Mouse (Mus musculus) erythroblast, embryonic 14.5 days (primary cell): Measurements from ENCODE around the gene Ncam1. TPM values are rescaled to one million over a fixed set of nuclear protein-coding genes. Genes with fewer than 3 reads are reported as not detected.

Source experiments
- H3K27me3 ChIP-seq: 2 replicates; pipeline ENCODE4 v1.6.1; 2012; ENCODE audit warnings: inconsistent platforms; ENCODE audit not compliant: control insufficient read depth
- H3K36me3 ChIP-seq: 2 replicates; pipeline ENCODE4 v1.6.1; 2012; ENCODE audit warnings: mild to moderate bottlenecking, inconsistent platforms; ENCODE audit not compliant: control insufficient read depth
- H3K4me1 ChIP-seq: 2 replicates; pipeline ENCODE4 v1.6.1; 2012; ENCODE audit warnings: inconsistent platforms; ENCODE audit not compliant: control insufficient read depth
- H3K4me3 ChIP-seq: replicated peaks from 2 replicates; pipeline ENCODE3; 2012; ENCODE audit warnings: moderate library complexity, mild to moderate bottlenecking, inconsistent platforms
- H3K9me3 ChIP-seq: 2 replicates; pipeline ENCODE4 v1.6.1; 2012; ENCODE audit warnings: low read length, inconsistent platforms, mixed read lengths; ENCODE audit not compliant: control insufficient read depth
- GATA1 ChIP-seq: IDR thresholded peaks from 2 replicates; pipeline ENCODE4 v1.6.1; 2012; ENCODE audit warnings: low read length, inconsistent platforms, mixed read lengths
- TAL1 ChIP-seq: IDR thresholded peaks from 3 replicates; pipeline ENCODE4 v1.6.1; 2012; ENCODE audit warnings: low read length, inconsistent platforms, mixed read lengths
- polyA plus RNA-seq: library from polyadenylated mRNA; stranded (reverse); fragments of >175 nt; gene quantifications from 2 replicates; pipeline ENCODE4 v1.2.3, GENCODE M21; 2012

The Ncam1 gene
- polyA plus RNA-seq, 1 experiment: 0.01 TPM

GRCm38 (mm10) chr9:49528026-49528425 lies 270.7 kb downstream of the Ncam1 start:
- H3K36me3 ChIP-seq: no peaks in the 10 kb centered on the region
- H3K27me3 ChIP-seq: no peaks in the 10 kb centered on the region
- H3K4me3 ChIP-seq: no peak overlapping the region
- no peak for TF ChIP-seq TAL1
- TF ChIP-seq GATA1: no peak
- no peaks in the 10 kb centered on the region for H3K4me1 ChIP-seq
- no peaks in the 10 kb centered on the region for H3K9me3 ChIP-seq

DNA sequence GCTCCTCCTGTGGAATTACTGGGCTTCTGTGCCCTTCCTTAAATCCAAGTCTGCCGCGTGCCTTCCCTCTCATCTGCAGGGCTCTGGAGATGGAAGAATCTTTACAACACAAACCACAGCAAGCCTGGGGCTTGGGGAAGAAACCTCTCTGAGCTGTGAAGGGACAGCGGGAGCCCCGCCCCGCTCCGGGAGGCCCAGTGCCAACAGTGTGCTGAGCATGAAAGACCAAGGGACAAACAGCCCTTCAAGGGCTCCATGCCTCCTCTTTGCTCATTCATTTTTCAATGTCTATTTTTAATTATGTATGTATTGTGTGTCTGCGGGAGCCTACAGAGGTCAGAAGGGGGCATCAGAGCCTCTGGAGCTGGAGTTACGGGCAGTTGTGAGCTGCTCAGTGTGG lies 271.4 kb downstream of the Ncam1 start:
- H3K4me3 ChIP-seq: no peak overlapping the region
- no peaks in the 10 kb centered on the region for H3K36me3 ChIP-seq
- TF ChIP-seq TAL1: no peak
- TF ChIP-seq GATA1: no peak
- H3K9me3 ChIP-seq: no peaks in the 10 kb centered on the region
- no peaks in the 10 kb centered on the region for H3K4me1 ChIP-seq
- no peaks in the 10 kb centered on the region for H3K27me3 ChIP-seq

GRCm38 (mm10) chr9:49524721-49525120 lies 274.0 kb downstream of the Ncam1 start:
- TF ChIP-seq TAL1 (no peak), GATA1 (no peak)
- no peaks in the 10 kb centered on the region for H3K4me1 ChIP-seq

GRCm38 (mm10) chr9:49523881-49524280 lies 274.8 kb downstream of the Ncam1 start:
- Histone ChIP-seq H3K27me3 (no peaks in the 10 kb centered on the region), H3K9me3 (no peaks in the 10 kb centered on the region), H3K4me1 (no peaks in the 10 kb centered on the region), H3K36me3 (no peaks in the 10 kb centered on the region), H3K4me3 (no peak overlapping the region)
- TF ChIP-seq TAL1: no peak
- TF ChIP-seq GATA1: no peak

More at GRCm38 (mm10) chr9:49524721-49525120, 274.0 kb downstream of the Ncam1 start:
- Histone ChIP-seq H3K27me3 (no peaks in the 10 kb centered on the region), H3K36me3 (no peaks in the 10 kb centered on the region), H3K4me3 (no peak overlapping the region), H3K9me3 (no peaks in the 10 kb centered on the region)

DNA sequence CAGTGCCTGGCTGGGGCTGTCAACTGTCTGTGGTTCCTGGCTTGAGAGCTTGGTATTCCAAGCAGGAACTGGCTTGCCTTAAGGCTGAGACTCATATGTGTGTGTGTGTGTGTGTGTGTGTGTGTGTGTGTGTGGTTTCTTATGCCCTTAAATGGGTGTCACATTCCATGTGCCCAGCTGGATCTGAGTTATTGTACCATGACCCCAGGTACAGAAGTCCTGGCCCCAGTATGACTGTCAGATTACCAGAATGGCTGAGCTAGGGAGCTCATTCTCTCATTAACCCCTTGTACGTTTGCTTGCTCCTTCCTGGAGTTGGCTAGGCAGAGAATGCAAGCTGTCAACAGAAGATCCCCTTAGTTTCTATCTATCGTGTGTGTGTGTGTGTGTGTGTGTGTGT lies 284.4 kb downstream of the Ncam1 start:
- TF ChIP-seq TAL1 (no peak), GATA1 (no peak)
- Histone ChIP-seq H3K27me3 (no peaks in the 10 kb centered on the region), H3K4me1 (no peaks in the 10 kb centered on the region), H3K4me3 (no peak overlapping the region), H3K36me3 (no peaks in the 10 kb centered on the region), H3K9me3 (no peaks in the 10 kb centered on the region)

- H3K4me3 ChIP-seq: no peak overlapping the region
- H3K4me1 ChIP-seq: no peaks in the 10 kb centered on the region
- TF ChIP-seq TAL1: no peak
- TF ChIP-seq GATA1: no peak
- no peaks in the 10 kb centered on the region for H3K9me3 ChIP-seq
- H3K36me3 ChIP-seq: no peaks in the 10 kb centered on the region
- H3K27me3 ChIP-seq: no peaks in the 10 kb centered on the region
Observed at GRCm38 (mm10) chr9:49510666-49511065, 288.1 kb downstream of the Ncam1 start.

DNA sequence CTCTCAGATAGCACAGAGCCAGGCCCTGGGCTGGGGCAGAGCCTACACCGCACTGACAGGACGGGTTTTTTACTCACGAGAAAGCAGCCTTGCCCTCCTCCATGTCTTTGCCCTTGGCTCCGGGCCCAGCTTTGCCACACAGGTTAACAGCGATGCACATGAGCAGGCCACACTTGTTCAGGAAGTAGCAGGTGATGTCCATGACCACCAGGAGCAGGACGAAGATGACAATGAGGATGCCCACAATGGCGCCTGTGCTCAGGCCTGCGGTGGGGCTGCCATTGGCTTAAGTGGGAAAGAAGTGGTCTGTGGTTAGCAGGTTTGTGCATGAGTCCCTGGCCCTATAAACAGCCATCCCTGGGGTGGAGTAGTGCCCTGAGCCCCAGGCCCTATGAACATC lies 289.1 kb downstream of the Ncam1 start:
- H3K36me3 ChIP-seq: no peaks in the 10 kb centered on the region
- H3K9me3 ChIP-seq: no peaks in the 10 kb centered on the region
- H3K27me3 ChIP-seq: no peaks in the 10 kb centered on the region
- TF ChIP-seq TAL1 (no peak), GATA1 (no peak)
- no peak overlapping the region for H3K4me3 ChIP-seq
- no peaks in the 10 kb centered on the region for H3K4me1 ChIP-seq

DNA sequence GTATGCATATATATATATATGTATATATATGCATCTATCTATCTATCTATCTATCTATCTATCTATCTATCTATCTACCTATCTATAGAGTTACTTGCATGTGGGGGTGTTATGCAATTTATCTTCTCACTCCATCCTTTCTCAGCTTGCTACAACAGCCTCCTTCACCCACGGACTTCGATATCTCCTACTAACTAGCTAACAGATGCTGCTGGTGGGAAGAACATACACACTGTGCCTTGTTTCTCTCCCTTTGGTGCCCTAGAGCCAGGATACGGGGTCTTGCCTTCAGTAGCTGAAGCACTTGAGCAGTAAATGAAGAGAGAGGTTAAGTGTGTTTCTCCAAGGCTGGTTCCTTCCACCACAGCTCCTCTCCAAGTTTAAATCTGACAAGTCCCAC lies 289.6 kb downstream of the Ncam1 start:
- Histone ChIP-seq H3K4me3 (no peak overlapping the region), H3K4me1 (no peaks in the 10 kb centered on the region), H3K36me3 (no peaks in the 10 kb centered on the region), H3K27me3 (no peaks in the 10 kb centered on the region), H3K9me3 (no peaks in the 10 kb centered on the region)
- TF ChIP-seq TAL1 (no peak), GATA1 (no peak)

- H3K36me3 ChIP-seq: no peaks in the 10 kb centered on the region
- TF ChIP-seq GATA1 (no peak), TAL1 (no peak)
- no peaks in the 10 kb centered on the region for H3K27me3 ChIP-seq
- H3K4me3 ChIP-seq: no peak overlapping the region
- no peaks in the 10 kb centered on the region for H3K4me1 ChIP-seq
- no peaks in the 10 kb centered on the region for H3K9me3 ChIP-seq
Observed at GRCm38 (mm10) chr9:49507829-49508585, 290.7 kb downstream of the Ncam1 start.

DNA sequence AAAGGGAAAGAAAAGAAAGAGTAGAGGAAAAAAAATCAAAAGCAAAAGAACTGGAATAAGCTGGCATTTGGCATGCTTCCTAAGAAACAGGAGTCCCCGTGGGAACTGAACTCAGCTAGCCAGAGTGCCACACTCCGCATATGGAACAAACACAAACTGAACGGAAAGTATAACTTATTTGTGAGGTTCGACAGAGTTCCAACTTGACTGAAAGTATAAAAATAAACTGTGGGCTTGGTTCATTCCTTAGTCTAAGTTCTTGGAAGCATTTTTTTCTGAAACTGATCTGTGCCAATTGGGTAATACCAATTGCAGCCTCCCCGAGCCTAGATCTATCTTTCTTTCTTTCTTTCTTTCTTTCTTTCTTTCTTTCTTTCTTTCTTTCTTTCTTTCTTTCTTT lies 294.1 kb downstream of the Ncam1 start:
- Histone ChIP-seq H3K27me3 (no peaks in the 10 kb centered on the region), H3K36me3 (no peaks in the 10 kb centered on the region), H3K4me3 (no peak overlapping the region), H3K4me1 (no peaks in the 10 kb centered on the region), H3K9me3 (no peaks in the 10 kb centered on the region)
- TF ChIP-seq TAL1: no peak
- TF ChIP-seq GATA1: no peak
